Mouse (Mus musculus) hindbrain, postnatal 0 days (tissue): Measurements from ENCODE around the gene Gucd1. TPM values are rescaled to one million over a fixed set of nuclear protein-coding genes. Genes with fewer than 3 reads are reported as not detected.
"Not testable (repeated sequence)": the region's sequence is repeated elsewhere in the genome, so short reads cannot be mapped to it uniquely, and the experiment has no call there.

ENCODE experiments used
- ATAC-seq: fragments of 200-750 bp; cut with Nextera tagmentation; 2 replicates; pipeline ENCODE4 v1.8.0; 2017; ENCODE audit warnings: mild to moderate bottlenecking, moderate TSS enrichment, moderate library complexity
- DNase-seq: peaks from one replicate; pipeline ENCODE4 v3.0.0-alpha.2; 2015; ENCODE audit warnings: low spot score
- H3K27ac ChIP-seq: fragments of 300-500 bp; sonication (generic); 2 replicates; pipeline ENCODE4 v1.5.1; 2014; ENCODE audit warnings: mild to moderate bottlenecking
- H3K27me3 ChIP-seq: fragments of 300-500 bp; sonication (generic); 2 replicates; pipeline ENCODE4 v1.6.1; 2014; ENCODE audit warnings: low read length, mixed read lengths; ENCODE audit not compliant: insufficient read depth
- H3K36me3 ChIP-seq: fragments of 300-500 bp; sonication (generic); 2 replicates; pipeline ENCODE4 v1.6.1; 2014; ENCODE audit warnings: low read length, mixed read lengths; ENCODE audit not compliant: insufficient read depth
- H3K4me1 ChIP-seq: fragments of 300-500 bp; sonication (generic); 2 replicates; pipeline ENCODE4 v1.6.1; 2014; ENCODE audit warnings: antibody characterized with exemption, low read length, mixed read lengths; ENCODE audit not compliant: insufficient read depth
- H3K4me2 ChIP-seq: fragments of 300-500 bp; sonication (generic); 2 replicates; pipeline ENCODE4 v1.6.1; 2014; ENCODE audit warnings: low read depth, mild to moderate bottlenecking, low read length, moderate library complexity, mixed read lengths
- H3K4me3 ChIP-seq: fragments of 300-500 bp; sonication (generic); 2 replicates; pipeline ENCODE4 v1.5.1; 2014; ENCODE audit warnings: low read length
- H3K9ac ChIP-seq: fragments of 300-500 bp; sonication (generic); replicated peaks from 2 replicates; pipeline ENCODE4 v1.6.1; 2014; ENCODE audit warnings: mild to moderate bottlenecking, low read length, moderate library complexity, mixed read lengths
- H3K9me3 ChIP-seq: fragments of 300-500 bp; sonication (generic); 2 replicates; pipeline ENCODE4 v1.6.1; 2016; ENCODE audit warnings: low read length, mixed read lengths
- CTCF ChIP-seq: IDR thresholded peaks from 2 replicates; pipeline ENCODE4 v1.5.1; 2016; ENCODE audit warnings: antibody characterized with exemption, control low read depth, low read depth
- WGBS: fragments of 180-500 bp; shearing (Covaris S2); extraction: QIAGEN DNeasy Blood & Tissue Kit; methylation state at CpG from one replicate; pipeline ENCODE4 v1.1.7; 2014; 5-methylcytosine and 5-hydroxymethylcytosine counted together
- polyA plus RNA-seq: library from polyadenylated mRNA; unstranded; fragments of >200 nt; fragmentation: Nextera tagmentation; extraction: Ambion mirVana; gene quantifications from 2 replicates; pipeline ENCODE4 v1.2.1, GENCODE M21; 2015
- total RNA-seq: library from RNA; depleted of rRNA; stranded (reverse); fragments of >200 nt; gene quantifications from 2 replicates; pipeline ENCODE4 v1.2.3, GENCODE M21; 2014

The Gucd1 gene
- total and polyA plus RNA-seq, 2 experiments from 2014 or later: 15.6 to 44.3 TPM

DNA sequence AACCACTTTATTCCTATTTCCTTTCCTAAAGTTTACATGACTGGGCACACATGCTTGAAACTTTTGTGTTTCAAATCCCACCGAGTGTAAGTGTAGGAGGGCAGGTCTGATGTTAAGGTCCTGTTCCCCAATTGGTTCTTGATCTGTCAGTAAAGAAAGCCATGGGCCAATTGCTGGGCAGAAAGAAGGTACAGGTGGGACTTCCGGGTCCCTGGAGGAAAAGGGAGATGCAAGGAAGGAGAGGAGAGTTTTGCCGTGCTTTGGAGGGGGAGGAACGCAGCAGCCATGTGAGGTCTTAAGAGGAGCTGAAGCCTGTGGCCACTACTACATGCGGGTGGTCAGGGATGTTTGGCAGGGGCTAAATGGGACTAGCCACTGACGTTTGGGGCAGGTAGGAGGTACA, 152.5 kb downstream of the Gucd1 start:
- Histone ChIP-seq H3K9me3 (no peaks in the 10 kb centered on the region), H3K9ac (no peak overlapping the region), H3K27me3 (no peaks in the 10 kb centered on the region), H3K4me2 (0 out of 2 replicates have a peak overlapping the region, but pooled peaks have one; percentile 1), H3K27ac (no peak overlapping the region), H3K4me3 (no peak overlapping the region), H3K36me3 (no peaks in the 10 kb centered on the region), H3K4me1 (peaks cover 4% of the 10 kb centered on the region; the same call in 1 of the 2 replicates)
- DNase-seq: peak; percentile 7
- 66% methylated on average over 6 of the region's 6 CpGs for WGBS
- TF ChIP-seq CTCF: no peak
- ATAC-seq: no peak

DNA sequence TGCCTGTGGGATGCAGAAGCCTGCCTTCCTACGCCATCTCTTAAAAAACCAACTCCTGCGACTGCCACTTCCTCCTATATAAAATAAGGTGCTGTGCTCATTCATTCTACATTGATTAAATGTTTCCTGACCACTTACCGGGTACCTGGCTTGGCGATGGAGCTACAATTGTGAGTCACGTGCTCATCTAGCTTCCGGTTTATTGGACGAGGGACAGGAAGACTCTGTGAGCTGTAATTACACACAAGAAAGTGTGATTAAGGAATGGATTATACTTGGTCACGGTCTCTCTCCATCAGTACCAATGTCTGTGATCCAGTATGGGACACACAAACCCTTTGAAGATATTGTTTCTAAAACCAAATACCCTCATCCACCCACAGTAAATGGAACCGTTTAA, 153.0 kb downstream of the Gucd1 start:
- TF ChIP-seq CTCF: no peak
- 73% methylated on average over 9 of the region's 9 CpGs for WGBS
- 0 out of 2 replicates have a peak overlapping the region, but pooled peaks have one; percentile 37 for H3K27ac ChIP-seq
- no peak overlapping the region for H3K9ac ChIP-seq
- H3K4me1 ChIP-seq: peaks cover 4% of the 10 kb centered on the region; the same call in 1 of the 2 replicates
- no peaks in the 10 kb centered on the region for H3K36me3 ChIP-seq
- no peak overlapping the region for H3K4me2 ChIP-seq
- no peak for ATAC-seq
- H3K9me3 ChIP-seq: no peaks in the 10 kb centered on the region
- no peak for DNase-seq
- no peak overlapping the region for H3K4me3 ChIP-seq
- H3K27me3 ChIP-seq: no peaks in the 10 kb centered on the region

GRCm38 (mm10) chr10:75364214-75364690, 153.5 kb downstream of the Gucd1 start:
- ATAC-seq (peak; percentile 93), DNase-seq (peak; percentile 75)
- H3K4me1 ChIP-seq, H3K4me2 ChIP-seq, H3K9ac ChIP-seq, H3K36me3 ChIP-seq, H3K9me3 ChIP-seq, H3K27me3 ChIP-seq, H3K4me3 ChIP-seq: not testable (repeated sequence)
- H3K27ac ChIP-seq: peak overlapping the region; percentile 51; the same call in 1 of the 2 replicates
- 12% methylated on average over 1 of the region's 1 CpGs for WGBS

GRCm38 (mm10) chr10:75355341-75355740, 162.4 kb downstream of the Gucd1 start:
- Histone ChIP-seq H3K27ac (no peak overlapping the region), H3K4me1 (no peaks in the 10 kb centered on the region), H3K4me2 (no peak overlapping the region), H3K36me3 (no peaks in the 10 kb centered on the region), H3K9ac (no peak overlapping the region), H3K27me3 (no peaks in the 10 kb centered on the region), H3K9me3 (no peaks in the 10 kb centered on the region), H3K4me3 (no peak overlapping the region)
- ATAC-seq: no peak
- DNase-seq: no peak
- 78% methylated on average over 4 of the region's 4 CpGs for WGBS
- no peak for TF ChIP-seq CTCF

GRCm38 (mm10) chr10:75353838-75354241, 163.9 kb downstream of the Gucd1 start:
- not testable (repeated sequence) for H3K4me1 ChIP-seq, H3K4me2 ChIP-seq, H3K4me3 ChIP-seq, H3K27me3 ChIP-seq, H3K27ac ChIP-seq, H3K36me3 ChIP-seq, H3K9me3 ChIP-seq, ATAC-seq, H3K9ac ChIP-seq, DNase-seq
- 69% methylated on average over 8 of the region's 9 CpGs for WGBS

DNA sequence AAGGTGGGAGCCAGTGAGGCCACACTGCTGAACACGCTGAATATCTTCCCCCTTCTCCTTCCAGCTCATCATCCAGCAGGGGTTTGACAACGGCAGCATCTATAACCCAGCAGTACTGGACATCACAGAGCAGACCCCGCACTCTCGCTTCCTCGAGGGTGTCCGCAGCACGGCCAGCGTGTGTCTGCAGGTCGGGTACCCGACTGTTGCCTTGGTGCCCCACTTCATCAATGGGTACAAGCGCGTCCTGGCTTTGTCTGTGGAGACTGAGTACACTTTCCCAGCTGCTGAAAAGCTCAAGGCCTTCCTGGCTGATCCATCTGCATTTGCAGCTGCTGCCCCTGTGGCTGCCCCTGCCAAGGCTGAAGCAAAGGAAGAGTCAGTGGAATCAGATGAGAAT, 165.2 kb downstream of the Gucd1 start:
- Histone ChIP-seq H3K4me2 (no peak overlapping the region), H3K36me3 (no peaks in the 10 kb centered on the region), H3K4me1 (no peaks in the 10 kb centered on the region), H3K27ac (no peak overlapping the region), H3K27me3 (no peaks in the 10 kb centered on the region), H3K9ac (no peak overlapping the region), H3K4me3 (no peak overlapping the region), H3K9me3 (no peaks in the 10 kb centered on the region)
- 94% methylated on average over 12 of the region's 12 CpGs for WGBS
- ATAC-seq (no peak), DNase-seq (no peak)
- no peak for TF ChIP-seq CTCF

DNA sequence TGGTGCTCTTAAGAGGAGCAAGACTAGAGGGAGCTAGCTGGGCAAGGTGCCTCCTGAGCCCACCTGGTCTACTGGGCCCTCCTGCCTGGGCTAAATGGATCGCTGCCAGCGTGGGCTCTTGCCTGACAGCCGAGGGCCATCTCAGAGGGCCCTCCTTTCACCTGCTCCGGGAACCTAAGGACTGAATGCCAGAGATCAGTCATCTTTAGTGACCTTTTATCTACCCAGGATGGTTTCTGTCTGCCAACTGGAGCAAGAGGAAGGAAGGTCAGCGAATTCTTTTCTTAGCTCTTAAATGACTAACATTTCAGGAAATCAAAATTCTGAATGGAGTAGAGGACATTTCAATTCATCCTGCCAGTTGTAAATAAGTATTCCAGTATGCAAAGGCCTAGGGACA, 167.2 kb downstream of the Gucd1 start:
- H3K27me3 ChIP-seq: no peaks in the 10 kb centered on the region
- H3K9me3 ChIP-seq: no peaks in the 10 kb centered on the region
- no peak overlapping the region for H3K27ac ChIP-seq
- H3K4me1 ChIP-seq: no peaks in the 10 kb centered on the region
- DNase-seq: no peak
- TF ChIP-seq CTCF: no peak
- WGBS: 78% methylated on average over 5 of the region's 5 CpGs
- H3K36me3 ChIP-seq: no peaks in the 10 kb centered on the region
- no peak overlapping the region for H3K9ac ChIP-seq
- no peak overlapping the region for H3K4me3 ChIP-seq
- ATAC-seq: no peak
- no peak overlapping the region for H3K4me2 ChIP-seq
